Mouse (Mus musculus): ENCODE measurements around the gene Ap1s3. TPM values are rescaled to one million over a fixed set of nuclear protein-coding genes. Genes with fewer than 3 reads are reported as not detected.

The Ap1s3 gene
- polyA plus RNA-seq, 1 experiment: 0.34 TPM

- H3K4me3 ChIP-seq: no peak overlapping the region
- no peak overlapping the region for H3ac ChIP-seq (ENCODE audit: control insufficient read depth, insufficient read length)
- H3K79me2 ChIP-seq (ENCODE audit: control insufficient read depth, insufficient read depth): no peaks in the 10 kb centered on the region
- H3K4me2 ChIP-seq (ENCODE audit: low read depth): no peak overlapping the region
- H3K36me3 ChIP-seq (ENCODE audit: control insufficient read depth, insufficient read depth): no peaks in the 10 kb centered on the region
- TF ChIP-seq MYOG (IDR thresholded peaks at IDR 0.05; ENCODE audit: control insufficient read depth in 1 of 3, insufficient read depth in 1 of 3, insufficient read length in 2 of 3, low read depth in 2 of 3) (no peak), REST (IDR thresholded peaks at IDR 0.05; ENCODE audit: insufficient read depth, insufficient read length) (no peak), POLR2A (IDR thresholded peaks at IDR 0.05; ENCODE audit: insufficient read length, low read depth) (no peak), TCF12 (IDR thresholded peaks at IDR 0.05; ENCODE audit: insufficient read depth, poor library complexity, severe bottlenecking) (no peak), POLR2AphosphoS2 (IDR thresholded peaks at IDR 0.05; ENCODE audit: insufficient read length, low read depth) (no peak), SRF (IDR thresholded peaks at IDR 0.05; ENCODE audit: control insufficient read depth, insufficient read length, low read depth) (no peak), MYOD1 (IDR thresholded peaks at IDR 0.05; ENCODE audit: control insufficient read depth in 1 of 3, insufficient read length in 2 of 3, low read depth in 2 of 3) (no peak), E2F4 (IDR thresholded peaks at IDR 0.05; ENCODE audit: insufficient read depth) (no peak), CEBPB (IDR thresholded peaks at IDR 0.05; ENCODE audit: insufficient read depth, poor library complexity, severe bottlenecking) (no peak), USF1 (IDR thresholded peaks at IDR 0.05; ENCODE audit: low read depth) (no peak), MAX (IDR thresholded peaks at IDR 0.05; ENCODE audit: low read depth) (no peak), TCF3 (IDR thresholded peaks at IDR 0.05; ENCODE audit: insufficient read length, low read depth) (no peak)
- H3K27me3 ChIP-seq (ENCODE audit: control insufficient read depth, insufficient read depth, insufficient read length): no peaks in the 10 kb centered on the region
These were observed 14.4 kb downstream of the Ap1s3 start for GRCm38 (mm10) chr1:79657411-79657810.

DNA sequence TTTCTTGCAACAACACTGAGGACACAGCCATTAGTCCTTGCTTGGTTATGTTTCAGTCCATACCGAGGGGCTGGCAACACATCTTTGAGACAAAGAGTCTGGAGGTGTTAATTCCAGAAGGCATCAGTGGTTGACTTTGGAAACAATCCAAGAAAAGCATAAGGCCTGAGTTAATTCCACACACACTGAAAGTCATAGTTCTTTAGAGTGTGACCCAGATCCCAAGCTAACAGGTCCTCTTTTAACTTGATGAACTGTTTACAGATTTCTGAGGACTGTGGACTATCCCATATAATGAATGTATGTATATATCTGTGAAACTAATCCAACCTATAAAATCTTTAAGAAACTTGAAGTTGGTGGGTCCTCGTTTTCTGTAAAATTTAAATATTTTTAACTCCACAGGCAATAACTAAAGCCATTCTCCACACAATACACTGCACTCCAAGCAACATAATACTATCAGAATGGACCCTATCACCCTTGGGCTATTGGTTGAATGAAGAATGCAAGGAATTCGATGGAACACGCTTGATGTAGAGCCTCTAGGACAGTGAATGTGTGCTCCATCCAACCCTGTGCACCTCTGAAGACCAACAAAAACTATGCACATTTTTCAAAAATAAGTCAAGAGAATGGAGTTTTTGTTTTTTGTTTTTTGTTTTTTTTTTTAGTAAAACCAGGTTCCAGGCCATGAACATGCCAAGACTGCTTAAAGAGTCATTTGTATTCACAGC, 15.8 kb downstream of the Ap1s3 start:
- no peak for TF ChIP-seq MYOG (IDR thresholded peaks at IDR 0.05; ENCODE audit: control insufficient read depth in 1 of 3, insufficient read depth in 1 of 3, insufficient read length in 2 of 3, low read depth in 2 of 3)
- TF ChIP-seq TCF12 (IDR thresholded peaks at IDR 0.05; ENCODE audit: insufficient read depth, poor library complexity, severe bottlenecking): no peak
- no peak for TF ChIP-seq MAX (IDR thresholded peaks at IDR 0.05; ENCODE audit: low read depth)
- Histone ChIP-seq H3ac (ENCODE audit: control insufficient read depth, insufficient read length) (no peak overlapping the region), H3K4me3 (no peak overlapping the region), H3K36me3 (ENCODE audit: control insufficient read depth, insufficient read depth) (no peaks in the 10 kb centered on the region), H3K4me2 (ENCODE audit: low read depth) (no peak overlapping the region), H3K27me3 (ENCODE audit: control insufficient read depth, insufficient read depth, insufficient read length) (no peaks in the 10 kb centered on the region), H3K79me2 (ENCODE audit: control insufficient read depth, insufficient read depth) (no peaks in the 10 kb centered on the region)

DNA sequence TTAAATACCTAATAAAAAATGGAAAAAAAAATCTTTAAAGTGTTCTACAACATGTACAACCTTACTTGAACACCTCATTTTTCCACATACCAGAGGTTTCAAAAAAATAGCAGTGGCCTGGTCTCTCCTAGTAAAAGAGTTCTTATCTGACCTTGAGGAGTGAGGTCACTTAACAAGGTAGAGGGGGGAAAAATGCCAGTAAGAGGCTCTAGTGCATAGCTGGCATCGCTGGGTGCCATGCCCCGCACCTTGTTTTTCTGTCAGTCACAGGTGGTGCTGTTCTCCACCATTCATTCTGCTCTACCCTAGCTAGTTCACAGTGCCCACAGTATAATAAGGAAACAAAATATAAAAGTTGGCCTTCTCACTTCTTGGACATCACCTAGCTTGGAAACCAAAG, 16.8 kb downstream of the Ap1s3 start:
- Histone ChIP-seq H3K36me3 (ENCODE audit: control insufficient read depth, insufficient read depth) (no peaks in the 10 kb centered on the region), H3K4me2 (ENCODE audit: low read depth) (no peak overlapping the region), H3K79me2 (ENCODE audit: control insufficient read depth, insufficient read depth) (no peaks in the 10 kb centered on the region), H3K27me3 (ENCODE audit: control insufficient read depth, insufficient read depth, insufficient read length) (no peaks in the 10 kb centered on the region), H3ac (ENCODE audit: control insufficient read depth, insufficient read length) (no peak overlapping the region), H3K4me3 (no peak overlapping the region)
- TF ChIP-seq USF1 (IDR thresholded peaks at IDR 0.05; ENCODE audit: low read depth) (no peak), TCF12 (IDR thresholded peaks at IDR 0.05; ENCODE audit: insufficient read depth, poor library complexity, severe bottlenecking) (no peak)

DNA sequence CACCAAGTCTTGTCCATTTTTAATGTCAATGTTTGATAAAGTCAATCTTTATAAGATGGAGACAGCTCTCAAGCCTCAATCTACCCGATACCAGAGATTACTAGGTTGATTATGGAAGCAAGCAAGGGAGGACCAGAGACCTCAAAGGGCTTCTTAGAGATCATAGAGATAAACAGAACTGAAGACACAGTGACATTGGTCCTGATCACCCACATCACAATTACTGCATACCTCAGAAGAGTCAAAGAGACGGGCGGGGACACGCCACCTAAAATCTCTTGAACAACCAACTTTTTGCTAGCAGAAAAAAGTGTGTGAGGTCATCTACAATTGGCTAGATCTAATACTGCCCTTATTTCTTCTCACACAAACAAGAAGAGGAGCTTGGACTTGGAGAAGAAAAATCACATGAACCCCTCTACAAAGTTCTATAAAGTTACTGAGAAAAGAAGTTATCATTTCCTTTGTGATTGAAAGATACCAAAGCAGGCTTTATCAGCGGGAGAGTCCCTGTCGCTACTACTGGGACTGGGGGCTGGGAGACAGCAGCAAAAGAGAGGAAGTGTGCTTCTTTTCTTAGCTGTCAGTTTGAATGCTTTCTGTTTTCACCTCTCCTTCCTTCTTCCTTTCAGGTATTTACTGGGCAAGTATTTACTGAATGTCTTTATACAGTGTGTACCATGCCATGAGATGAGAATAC, 28.2 kb downstream of the Ap1s3 start:
- no peak overlapping the region for H3K4me3 ChIP-seq
- no peaks in the 10 kb centered on the region for H3K27me3 ChIP-seq (ENCODE audit: control insufficient read depth, insufficient read depth, insufficient read length)
- H3ac ChIP-seq (ENCODE audit: control insufficient read depth, insufficient read length): no peak overlapping the region
- no peak overlapping the region for H3K4me2 ChIP-seq (ENCODE audit: low read depth)
- no peaks in the 10 kb centered on the region for H3K79me2 ChIP-seq (ENCODE audit: control insufficient read depth, insufficient read depth)
- no peaks in the 10 kb centered on the region for H3K36me3 ChIP-seq (ENCODE audit: control insufficient read depth, insufficient read depth)
- TF ChIP-seq USF1 (IDR thresholded peaks at IDR 0.05; ENCODE audit: low read depth): no peak
- TF ChIP-seq TCF12 (IDR thresholded peaks at IDR 0.05; ENCODE audit: insufficient read depth, poor library complexity, severe bottlenecking): no peak
- TF ChIP-seq REST (IDR thresholded peaks at IDR 0.05; ENCODE audit: insufficient read depth, insufficient read length): no peak
- TF ChIP-seq MYOD1 (IDR thresholded peaks at IDR 0.05; ENCODE audit: control insufficient read depth in 1 of 3, insufficient read length in 2 of 3, low read depth in 2 of 3): no peak
- TF ChIP-seq TCF3 (IDR thresholded peaks at IDR 0.05; ENCODE audit: insufficient read length, low read depth): no peak
- no peak for TF ChIP-seq POLR2AphosphoS2 (IDR thresholded peaks at IDR 0.05; ENCODE audit: insufficient read length, low read depth)
- TF ChIP-seq MAX (IDR thresholded peaks at IDR 0.05; ENCODE audit: low read depth): no peak
- no peak for TF ChIP-seq POLR2A (IDR thresholded peaks at IDR 0.05; ENCODE audit: insufficient read length, low read depth)
- no peak for TF ChIP-seq SRF (IDR thresholded peaks at IDR 0.05; ENCODE audit: control insufficient read depth, insufficient read length, low read depth)
- TF ChIP-seq MYOG (IDR thresholded peaks at IDR 0.05; ENCODE audit: control insufficient read depth in 1 of 3, insufficient read depth in 1 of 3, insufficient read length in 2 of 3, low read depth in 2 of 3): no peak
- no peak for TF ChIP-seq E2F4 (IDR thresholded peaks at IDR 0.05; ENCODE audit: insufficient read depth)
- no peak for TF ChIP-seq CEBPB (IDR thresholded peaks at IDR 0.05; ENCODE audit: insufficient read depth, poor library complexity, severe bottlenecking)

DNA sequence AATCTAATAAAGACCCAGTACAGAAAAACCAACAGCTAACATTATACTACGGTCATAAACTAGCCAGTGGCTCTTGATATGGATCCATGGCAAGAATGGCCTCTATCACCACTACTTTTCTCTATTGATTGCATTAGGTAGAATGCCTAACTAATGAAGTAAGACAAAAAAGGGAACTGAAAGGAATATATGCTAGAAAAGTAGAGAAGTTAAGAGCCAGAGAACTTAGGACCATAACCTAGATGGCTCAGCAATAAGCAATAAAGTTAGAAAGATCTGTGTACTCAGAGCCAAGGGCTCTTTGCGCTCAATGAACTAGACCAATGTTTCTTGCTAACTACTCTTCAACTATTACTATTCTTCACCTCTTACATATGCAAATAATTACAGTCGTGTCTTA, 29.1 kb downstream of the Ap1s3 start:
- Histone ChIP-seq H3K27me3 (ENCODE audit: control insufficient read depth, insufficient read depth, insufficient read length) (no peaks in the 10 kb centered on the region), H3ac (ENCODE audit: control insufficient read depth, insufficient read length) (no peak overlapping the region), H3K4me3 (no peak overlapping the region), H3K79me2 (ENCODE audit: control insufficient read depth, insufficient read depth) (no peaks in the 10 kb centered on the region), H3K36me3 (ENCODE audit: control insufficient read depth, insufficient read depth) (no peaks in the 10 kb centered on the region), H3K4me2 (ENCODE audit: low read depth) (no peak overlapping the region)
- TF ChIP-seq CEBPB (IDR thresholded peaks at IDR 0.05; ENCODE audit: insufficient read depth, poor library complexity, severe bottlenecking) (no peak), POLR2A (IDR thresholded peaks at IDR 0.05; ENCODE audit: insufficient read length, low read depth) (no peak), E2F4 (IDR thresholded peaks at IDR 0.05; ENCODE audit: insufficient read depth) (no peak), USF1 (IDR thresholded peaks at IDR 0.05; ENCODE audit: low read depth) (no peak), POLR2AphosphoS2 (IDR thresholded peaks at IDR 0.05; ENCODE audit: insufficient read length, low read depth) (no peak), MYOG (IDR thresholded peaks at IDR 0.05; ENCODE audit: control insufficient read depth in 1 of 3, insufficient read depth in 1 of 3, insufficient read length in 2 of 3, low read depth in 2 of 3) (no peak), SRF (IDR thresholded peaks at IDR 0.05; ENCODE audit: control insufficient read depth, insufficient read length, low read depth) (no peak), TCF12 (IDR thresholded peaks at IDR 0.05; ENCODE audit: insufficient read depth, poor library complexity, severe bottlenecking) (no peak), TCF3 (IDR thresholded peaks at IDR 0.05; ENCODE audit: insufficient read length, low read depth) (no peak), MYOD1 (IDR thresholded peaks at IDR 0.05; ENCODE audit: control insufficient read depth in 1 of 3, insufficient read length in 2 of 3, low read depth in 2 of 3) (no peak), REST (IDR thresholded peaks at IDR 0.05; ENCODE audit: insufficient read depth, insufficient read length) (no peak), MAX (IDR thresholded peaks at IDR 0.05; ENCODE audit: low read depth) (no peak)
